Mouse (Mus musculus): ENCODE data around the gene Mex3d.

DNA sequence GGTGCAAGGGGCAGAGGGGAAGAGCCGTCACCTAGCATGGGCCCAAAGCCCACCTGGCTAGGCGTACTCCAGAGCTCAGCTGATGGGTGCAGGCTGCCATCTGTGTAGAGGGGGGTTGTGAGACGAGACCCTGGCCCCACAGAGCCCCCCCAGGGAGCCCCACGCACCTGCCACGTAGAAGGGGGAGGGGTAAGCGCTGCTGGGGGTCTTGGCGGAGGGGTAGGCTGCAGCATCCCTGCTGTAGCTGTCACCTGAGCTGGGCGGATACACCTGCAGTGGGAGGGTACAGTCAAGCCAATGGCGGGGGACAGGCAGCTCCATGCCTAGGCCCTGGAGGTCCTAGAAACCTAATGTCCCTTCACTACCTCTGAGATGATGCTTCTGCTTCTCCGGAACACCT is 29.9 kb upstream of the Mex3d start:
- TF ChIP-seq POLR2A (IDR thresholded peaks at IDR 0.05; ENCODE audit: low read depth, low read length), result no peak
- TF ChIP-seq CTCF (IDR thresholded peaks at IDR 0.05; ENCODE audit: extremely low read depth, insufficient read depth, insufficient read length, insufficient replicate concordance), result no peak
